Mouse (Mus musculus) CD4-positive, CD25-positive, alpha-beta regulatory T cell, adult 9 weeks (primary cell): Measurements from ENCODE around the gene Mpp6. TPM values are rescaled to one million over a fixed set of nuclear protein-coding genes. Genes with fewer than 3 reads are reported as not detected.

Experiments
- polyA plus RNA-seq: library from polyadenylated mRNA; unstranded; fragments of 100-300 nt; shearing (Covaris generic); gene quantifications from one replicate; pipeline ENCODE4 v1.2.1, GENCODE M21; 2017

The Mpp6 gene
- polyA plus RNA-seq, result 5.6 TPM

DNA sequence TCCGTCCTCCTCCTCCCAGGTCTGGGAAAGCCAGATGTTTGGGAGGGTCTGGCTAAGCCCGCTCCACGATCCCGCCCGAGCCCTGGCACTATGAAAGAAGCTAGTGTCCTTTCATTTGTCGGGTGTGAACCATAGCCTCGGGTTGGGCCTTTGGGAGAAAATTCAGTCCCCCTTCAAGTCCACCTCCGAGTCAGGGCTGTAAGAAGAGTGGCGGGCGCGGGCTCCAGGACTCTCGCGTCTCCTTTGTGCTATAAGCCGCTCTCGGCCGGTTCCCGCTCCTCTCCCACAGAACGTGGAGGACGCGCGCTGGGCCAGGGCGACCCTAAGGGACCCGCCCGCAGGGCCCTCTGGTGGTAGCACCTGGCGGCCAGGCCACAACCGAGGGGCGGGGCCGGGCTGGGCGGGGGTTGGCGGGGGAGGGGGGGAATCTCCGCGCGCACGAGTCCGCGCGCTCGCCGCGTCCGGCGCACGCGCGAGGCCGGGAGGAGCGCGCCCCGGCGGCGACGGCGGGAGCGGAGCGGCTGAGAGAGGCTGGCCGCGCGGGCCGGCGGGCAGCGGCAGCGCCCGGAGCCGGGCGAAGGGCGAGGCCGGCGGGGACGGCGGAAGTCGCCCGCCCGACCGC, at the start of gene Mpp6:
TSS of gene Mpp6 (plus strand) at position 485 of the 622 bp plus-strand sequence.

Other genes with a start within 250 kb of the Mpp6 start
- gene Gsdme, start 153.6 kb downstream of the Mpp6 start, polyA plus RNA-seq, result 4.2 TPM